Mouse (Mus musculus) cerebellum, adult 9-11 months (tissue): ENCODE data around the gene Cdk18.
A peak's percentile ranks its signal among the peaks of the same experiment; 100 is the strongest.

Source experiments
- DNase-seq: peaks from one replicate; pipeline ENCODE4 v3.0.0; 2022

Gene Cdk18

DNA sequence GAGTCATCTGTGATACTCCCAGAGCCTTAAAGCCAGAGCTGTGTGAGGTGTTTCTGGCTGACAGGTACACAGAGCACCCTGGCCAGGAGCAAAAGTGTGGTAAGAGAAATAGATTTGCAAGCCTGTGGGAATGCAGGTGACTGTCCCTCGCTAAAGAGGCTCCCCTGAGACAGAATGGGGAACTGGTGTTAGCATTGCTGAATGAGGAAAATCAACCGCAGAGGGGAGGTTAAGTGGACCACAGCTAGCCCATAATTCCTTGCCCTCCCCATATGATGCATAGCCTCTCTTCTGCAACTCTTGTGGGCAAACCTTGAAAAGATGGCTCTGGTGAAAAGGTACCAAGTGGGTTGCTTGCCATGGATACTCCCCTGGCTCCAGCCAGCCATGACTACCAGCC lies 9.9 kb upstream of the Cdk18 start:
- no peak for DNase-seq

DNA sequence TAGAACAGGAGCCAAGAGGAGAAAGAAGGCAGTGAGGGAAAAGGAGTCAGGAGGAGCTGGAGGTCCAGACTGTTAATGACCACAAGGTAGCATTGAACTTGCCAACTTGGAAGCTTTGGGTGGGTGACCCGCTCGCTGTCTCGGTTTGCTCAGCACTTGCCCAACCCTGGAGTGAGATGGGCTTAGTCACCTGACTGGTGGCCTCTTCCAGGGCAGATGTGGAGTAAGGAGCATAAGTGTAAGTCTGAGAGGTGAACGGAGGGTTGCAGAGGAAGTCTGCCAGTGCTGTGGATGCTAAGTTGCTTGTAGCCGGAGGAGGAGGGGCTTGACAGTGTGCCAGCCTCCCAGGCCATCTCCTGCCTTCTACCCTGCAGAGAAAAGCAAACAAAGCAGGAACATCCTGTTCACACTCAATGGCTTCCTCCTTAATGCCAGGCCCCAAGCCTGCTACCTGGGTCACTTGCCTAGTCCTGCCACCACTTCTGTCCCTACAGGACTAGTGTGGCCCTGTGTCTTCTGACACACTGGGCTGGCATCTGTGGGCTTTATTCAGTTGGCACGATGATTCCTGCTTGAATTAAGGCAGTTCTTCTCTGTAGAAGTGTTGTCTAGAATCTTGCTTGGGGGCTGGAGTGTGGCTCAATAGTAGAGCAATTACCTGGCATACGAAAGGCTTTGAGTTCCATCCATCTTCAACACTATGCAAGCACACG lies 6.6 kb upstream of the Cdk18 start:
- DNase-seq, result no peak

DNA sequence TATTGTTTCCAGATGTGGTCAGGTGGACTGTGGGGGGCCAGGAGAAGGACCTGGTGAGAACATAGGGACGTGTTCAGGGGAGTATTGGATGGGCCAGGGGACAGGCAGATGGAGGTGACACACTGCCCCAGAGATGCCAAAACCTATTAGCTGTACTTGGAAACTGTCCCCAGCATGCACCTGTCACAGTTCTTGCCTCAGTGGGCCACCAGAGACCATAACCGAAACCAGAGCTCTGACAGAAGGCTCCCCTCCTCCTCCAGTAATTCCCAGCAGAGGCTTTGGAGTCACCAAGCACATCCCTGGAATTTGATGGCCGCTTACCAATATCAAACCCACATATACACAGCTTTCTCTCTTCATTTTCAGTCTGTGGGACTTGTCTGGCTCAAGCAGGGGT lies 5.4 kb upstream of the Cdk18 start:
- no peak for DNase-seq

DNA sequence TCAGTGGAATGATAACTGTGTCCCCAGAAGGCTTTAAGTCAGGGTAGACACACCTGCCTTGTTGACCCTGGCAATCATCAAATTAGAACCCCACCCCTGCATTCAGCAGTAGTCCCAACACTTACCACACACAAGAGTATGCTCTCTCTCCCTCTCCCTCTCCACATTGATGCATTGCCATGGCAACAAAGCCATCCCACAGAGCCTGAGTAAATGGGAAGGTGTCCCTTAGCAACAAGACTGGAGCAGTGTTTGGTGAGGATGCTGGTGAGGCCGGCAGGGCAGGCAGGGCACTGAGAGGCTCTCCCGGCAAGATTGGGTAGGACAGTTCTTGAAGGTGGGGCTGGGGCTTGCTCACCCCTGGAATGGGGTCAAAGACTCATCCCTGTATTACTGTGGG lies 4.7 kb upstream of the Cdk18 start:
- DNase-seq, result no peak

DNA sequence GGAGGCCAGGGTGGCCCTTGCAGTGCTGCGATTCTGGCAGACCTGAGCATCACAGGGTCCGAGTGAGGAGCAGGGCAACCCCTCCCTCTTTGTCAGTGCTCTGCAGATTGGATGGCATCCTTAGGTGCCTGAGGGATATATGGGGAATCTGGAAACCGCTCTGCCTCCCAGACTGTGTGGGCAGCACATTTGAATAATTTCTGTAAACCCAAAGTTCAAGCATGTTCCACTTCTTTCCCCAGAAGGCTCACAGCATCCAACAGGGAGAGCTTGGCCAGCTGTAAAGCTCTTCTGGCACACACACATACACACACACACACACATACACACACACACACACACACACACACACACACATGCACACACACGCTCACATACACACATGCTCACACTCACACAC lies 4.2 kb upstream of the Cdk18 start:
- DNase-seq, result no peak

DNA sequence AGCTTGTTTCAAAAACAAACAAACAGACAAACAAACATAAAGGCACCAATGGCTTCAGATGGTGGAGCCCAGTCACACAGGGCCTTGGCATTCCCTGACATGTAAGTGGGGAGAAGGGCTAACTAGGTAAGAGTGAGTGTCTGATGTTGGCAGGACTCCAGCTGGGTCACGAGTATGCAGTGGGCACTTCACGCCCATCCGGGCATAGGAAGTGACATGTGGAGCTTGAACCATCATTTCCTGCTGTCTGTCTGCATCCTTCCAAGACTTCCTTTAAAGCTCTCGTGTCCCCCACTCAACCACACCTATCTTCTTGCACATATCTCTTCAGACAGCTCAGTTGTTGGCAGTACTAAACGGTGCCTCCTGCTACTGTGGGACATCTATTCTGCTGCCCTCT lies 3.6 kb upstream of the Cdk18 start:
- no peak for DNase-seq

DNA sequence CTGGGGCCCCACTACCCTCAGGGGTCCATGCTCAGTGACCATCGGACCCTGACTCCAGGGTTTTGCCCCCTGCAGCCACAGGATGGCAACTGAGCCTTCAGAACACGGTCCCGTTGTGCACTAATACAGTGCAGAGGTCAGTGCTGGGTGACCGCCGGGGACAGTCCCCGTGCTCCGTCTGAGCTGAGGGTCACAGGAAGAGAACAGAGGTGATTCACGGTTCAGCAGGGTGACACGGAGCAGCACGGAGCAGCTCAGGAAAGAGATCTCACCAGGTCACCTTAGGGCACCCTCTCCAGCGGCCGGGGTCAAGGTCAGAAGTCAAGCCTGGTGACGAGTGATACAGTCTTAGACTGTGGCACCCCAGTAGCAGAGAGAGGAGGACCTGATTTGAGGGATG lies 2.3 kb upstream of the Cdk18 start:
- DNase-seq, result no peak

DNA sequence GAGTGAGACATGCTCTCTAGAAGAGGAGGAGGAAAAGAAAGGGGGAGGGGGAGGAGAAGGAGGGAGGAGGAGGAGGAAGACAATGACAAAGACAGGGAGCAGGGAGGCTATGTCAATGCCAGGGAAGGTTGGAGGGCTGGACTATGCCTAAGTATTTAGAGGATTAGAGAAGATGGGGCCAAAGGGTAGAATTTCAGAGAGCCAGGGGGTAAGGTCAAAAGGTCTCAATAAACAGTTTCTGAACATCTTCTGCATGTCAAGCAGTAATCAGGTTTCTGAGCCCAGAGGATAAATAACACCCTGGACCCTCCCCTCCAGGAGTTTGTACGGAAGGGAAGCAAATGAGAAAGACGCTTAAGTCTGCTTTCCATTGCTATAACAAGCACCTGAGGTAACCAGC lies 1.7 kb upstream of the Cdk18 start:
- no peak for DNase-seq

DNA sequence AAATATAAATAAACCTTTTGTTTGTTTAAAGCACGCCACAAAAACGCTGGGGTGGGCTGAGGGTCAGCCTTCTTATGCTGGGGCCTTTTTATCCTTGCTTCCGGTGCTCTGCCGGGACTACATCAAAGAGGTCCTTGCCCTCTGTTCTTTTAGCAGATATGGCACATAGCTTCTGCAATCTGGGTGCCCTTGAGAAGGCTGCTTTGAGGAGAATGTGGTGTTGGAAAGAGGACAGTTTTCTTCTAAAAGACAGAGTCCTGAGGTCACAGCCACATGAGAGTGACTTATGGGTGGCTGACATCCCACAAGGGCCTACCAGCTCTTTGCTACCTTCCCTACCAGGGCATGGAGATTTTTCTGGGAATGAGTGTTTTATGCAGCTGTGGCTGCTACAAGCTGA lies 1.1 kb upstream of the Cdk18 start:
- DNase-seq, result no peak

DNA sequence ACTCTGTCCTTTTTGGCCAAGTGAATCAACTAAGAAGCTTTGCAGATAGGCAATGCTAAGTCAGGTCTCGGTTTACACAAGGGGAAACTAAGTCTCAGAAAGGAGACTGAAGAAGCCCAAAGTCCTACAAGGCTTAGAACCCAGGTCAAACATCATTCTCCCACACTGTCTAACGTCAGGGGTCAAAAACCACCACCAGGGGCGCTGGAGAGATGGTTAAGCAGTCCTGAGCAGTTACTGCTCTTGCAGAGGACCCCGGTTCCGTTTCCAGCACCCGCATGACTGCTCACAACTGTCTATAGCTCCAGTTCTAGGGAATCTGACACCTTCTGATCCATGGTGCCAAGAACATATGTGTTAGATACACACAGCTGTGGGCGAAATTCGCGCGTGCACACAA lies 687 bp upstream of the Cdk18 start:
- no peak for DNase-seq

DNA sequence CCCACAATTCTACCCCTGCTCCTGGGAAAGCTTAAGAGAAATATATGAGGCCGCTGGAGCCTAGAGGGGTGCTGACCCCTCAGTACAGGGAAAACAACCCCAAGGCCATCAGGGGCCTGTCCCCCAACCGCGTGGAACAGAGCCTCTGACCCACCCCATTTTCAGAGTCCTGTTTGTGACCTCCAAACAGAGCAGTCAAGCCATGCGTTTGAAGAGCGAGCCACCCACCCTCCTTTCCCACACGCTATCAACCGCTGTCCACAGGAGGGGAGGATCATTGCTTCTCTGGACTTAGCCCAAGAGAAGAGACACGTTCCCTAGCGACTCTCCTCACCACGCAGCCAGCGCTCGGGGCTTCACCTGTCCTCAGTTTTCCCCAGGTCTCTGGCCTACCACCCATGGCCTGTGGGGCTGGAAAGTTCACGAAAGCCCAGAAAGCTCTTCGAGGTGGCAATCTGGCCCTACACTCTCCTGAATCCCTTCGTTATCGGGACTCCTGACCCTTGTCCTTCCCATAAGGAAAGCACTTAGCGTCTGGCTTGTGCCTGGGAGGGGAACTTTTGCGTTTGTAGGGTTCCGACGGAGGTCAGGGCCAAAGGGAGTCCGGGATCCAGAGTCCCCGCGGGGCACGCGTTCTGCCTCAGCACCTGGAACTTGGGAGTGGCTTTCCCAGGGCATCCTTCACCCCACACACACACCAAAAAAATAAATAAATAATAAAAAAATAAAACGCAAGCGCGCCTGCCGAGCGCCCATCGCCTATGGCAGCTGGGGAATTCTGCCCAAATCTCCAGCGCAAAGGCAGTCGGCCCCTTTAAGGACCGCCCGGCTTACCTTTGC lies 688 bp downstream of the Cdk18 start:
- no peak for DNase-seq

DNA sequence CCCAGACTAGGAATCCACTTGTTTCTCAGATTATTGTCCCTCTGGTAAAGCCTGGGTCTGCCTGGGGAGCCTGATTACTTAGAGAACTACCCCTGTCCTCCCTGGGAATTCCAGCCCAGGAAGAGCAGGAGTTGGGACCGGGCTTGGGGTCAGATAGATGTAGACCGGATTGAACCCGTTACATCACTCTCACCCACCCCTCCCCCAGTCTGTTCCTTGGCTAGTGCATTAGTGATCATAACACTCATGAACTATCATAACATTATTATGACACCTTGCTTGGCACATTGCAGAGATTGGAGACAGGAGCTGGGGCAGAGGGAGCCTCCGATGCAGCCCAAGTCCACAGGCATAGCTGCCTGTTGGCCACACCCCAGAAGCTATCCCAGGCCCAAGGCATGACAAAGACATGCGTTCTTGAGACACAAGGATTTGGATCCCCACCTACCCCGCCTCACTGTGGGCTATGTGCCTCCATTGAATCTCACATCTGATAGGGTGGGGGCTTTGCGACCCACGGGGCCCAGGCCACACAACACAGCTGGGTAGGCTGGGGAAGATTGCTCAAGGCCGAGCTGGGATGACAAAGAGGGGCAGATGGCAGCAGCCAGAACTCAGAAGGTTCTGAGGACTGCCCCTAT lies 1.4 kb downstream of the Cdk18 start:
- DNase-seq, result no peak

DNA sequence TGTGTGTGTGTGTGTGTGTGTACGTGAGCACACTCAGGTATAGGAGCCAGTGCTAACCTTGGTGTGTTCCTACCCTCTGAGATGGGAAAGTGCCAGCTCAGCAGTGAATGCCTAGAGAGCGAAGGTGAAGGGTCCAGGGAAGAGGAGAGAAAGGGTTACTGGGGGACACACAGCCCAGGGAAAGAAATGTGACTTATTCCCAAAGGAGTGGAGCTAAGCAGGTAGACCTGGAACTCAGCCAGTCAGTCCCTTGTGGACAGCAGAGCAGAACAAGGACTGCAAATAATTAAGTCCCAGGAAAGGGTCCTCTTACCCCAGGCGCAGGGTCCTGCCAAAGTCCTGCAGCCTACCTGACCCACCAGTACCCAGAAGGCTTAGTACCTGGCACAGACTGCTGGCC lies 2.6 kb downstream of the Cdk18 start:
- no peak for DNase-seq

DNA sequence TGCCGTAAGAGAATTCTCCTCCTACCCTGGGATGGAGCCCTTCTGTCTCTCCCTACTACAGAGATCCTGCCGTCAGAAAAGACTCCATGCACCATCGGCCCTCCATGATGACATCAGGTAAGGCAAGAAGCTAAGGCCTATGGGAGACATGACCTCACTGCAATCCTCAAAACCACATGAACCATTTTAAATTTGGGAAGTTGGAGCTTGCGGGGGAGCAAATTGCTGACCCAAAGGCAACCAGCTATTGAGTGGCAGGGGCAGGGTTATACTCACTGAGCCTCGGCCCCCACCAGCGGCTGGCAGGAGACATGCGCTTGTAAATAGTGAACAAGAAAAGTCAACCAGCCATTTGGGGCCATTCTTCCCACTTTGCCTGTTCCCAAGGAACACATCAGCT lies 3.9 kb downstream of the Cdk18 start:
- DNase-seq, result no peak

DNA sequence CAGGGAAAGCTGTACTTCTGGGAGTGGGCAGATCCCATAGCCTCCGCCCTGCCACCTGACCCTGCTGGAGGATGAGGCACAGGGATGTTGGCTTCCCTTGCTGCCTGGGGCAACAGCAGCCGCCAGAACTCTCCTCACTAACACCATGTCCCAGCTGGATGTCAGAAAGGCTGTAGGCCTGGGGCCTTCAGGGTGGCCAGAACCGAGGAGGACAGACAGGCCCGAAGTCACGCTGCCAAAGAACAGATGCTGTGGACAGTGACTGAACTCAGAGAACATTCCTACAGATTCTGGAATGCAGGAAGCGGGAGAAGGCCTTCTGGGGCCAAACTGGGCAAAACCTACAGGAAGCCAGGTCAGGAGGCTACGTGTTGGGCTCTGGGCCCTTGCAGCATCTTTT lies 11.2 kb downstream of the Cdk18 start:
- no peak for DNase-seq

DNA sequence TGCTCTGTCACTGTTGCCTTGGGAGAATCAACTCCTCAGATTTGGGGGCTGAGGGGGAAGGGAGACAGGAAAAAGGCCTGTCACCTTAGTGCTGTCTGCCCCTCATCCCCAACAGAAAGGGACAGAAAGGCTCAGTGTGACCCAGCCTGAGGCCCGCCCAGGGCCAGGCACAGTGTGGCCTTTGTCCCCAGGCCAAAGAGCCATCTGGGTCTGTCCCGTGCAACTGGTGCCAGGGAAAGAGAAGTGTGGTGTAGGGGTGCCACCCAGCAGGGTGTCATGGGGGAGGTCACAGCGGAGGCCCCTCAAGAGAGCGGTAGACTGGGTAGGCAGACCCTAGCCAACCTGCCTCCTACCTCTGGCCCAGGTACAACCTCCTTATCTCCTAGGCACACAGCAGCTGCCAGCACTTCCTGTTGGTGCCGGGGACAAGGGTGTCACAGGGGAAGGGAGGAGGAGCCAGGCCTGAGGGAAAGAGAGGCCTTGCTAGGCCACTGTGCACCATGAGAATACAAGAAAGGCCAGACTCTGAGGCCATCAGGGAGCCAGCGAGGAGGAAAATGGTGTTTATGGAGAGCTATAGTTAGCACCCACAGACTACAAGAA lies 13.6 kb downstream of the Cdk18 start:
- no peak for DNase-seq

DNA sequence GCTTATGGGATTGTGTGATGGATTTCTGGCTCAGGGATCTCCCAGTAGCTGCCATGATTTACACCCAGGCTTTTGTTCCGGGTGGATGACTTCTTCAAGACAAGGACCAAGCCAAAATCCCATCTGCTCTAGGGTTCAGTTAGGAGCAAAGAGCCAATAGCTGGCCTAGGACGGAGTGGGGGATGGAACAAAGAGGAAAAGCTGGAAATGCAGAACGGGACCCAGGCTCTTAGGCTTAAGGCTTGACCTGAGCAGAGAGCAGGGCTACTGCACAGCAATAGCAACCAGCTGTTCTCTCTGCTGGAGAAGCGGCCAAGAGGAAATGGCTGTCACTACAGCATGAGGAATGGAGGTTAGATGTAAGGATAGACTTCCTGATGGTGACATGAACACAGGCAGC lies 14.2 kb downstream of the Cdk18 start:
- no peak for DNase-seq

DNA sequence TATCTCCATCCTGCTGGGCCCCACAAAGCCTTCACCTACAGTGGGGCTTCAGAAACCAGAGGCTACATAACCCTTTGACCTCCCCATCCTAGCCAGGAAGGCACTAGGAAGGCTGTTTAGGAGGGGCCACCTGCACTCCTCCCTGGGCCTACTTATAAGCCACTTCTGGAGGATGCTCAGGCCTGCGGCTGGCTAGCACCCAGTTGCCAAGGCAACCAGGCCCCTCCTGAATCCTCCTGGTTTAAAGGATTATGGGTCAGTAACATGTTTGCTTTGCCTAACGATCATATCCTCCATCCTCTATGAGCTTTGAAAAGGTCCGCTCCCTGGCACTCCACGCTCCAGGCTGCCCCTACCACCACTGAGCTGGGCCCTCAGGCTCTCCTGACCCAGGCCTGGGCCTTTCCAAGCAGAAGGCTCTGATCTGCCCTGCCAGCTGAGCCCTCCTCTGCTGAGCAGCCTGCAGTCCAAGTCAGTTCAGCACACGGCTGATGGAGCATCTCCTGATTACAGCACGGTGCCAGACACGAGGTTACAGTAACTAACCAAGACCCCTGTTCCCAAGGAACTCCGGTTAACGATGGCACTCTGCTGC lies 16.0 kb downstream of the Cdk18 start:
- no peak for DNase-seq

DNA sequence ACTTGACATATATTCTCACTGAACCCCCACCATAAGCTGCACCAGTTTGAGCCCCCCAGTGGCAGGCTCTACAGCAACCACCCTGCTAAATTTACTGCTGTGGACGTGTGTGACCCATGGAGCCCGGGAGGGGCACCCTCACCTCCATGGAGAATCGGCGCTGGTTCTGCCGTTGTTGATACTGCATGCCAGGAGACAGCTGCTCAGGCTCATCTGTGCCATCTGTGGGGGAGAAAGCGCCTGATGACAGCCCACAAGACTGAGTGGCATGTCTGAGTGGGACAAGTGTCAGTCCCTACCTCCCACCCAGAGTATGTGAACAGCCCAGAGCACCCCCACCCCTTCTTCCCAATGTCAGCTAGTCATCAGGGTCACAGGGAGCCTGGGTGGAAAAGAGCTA lies 17.6 kb downstream of the Cdk18 start:
- no peak for DNase-seq

DNA sequence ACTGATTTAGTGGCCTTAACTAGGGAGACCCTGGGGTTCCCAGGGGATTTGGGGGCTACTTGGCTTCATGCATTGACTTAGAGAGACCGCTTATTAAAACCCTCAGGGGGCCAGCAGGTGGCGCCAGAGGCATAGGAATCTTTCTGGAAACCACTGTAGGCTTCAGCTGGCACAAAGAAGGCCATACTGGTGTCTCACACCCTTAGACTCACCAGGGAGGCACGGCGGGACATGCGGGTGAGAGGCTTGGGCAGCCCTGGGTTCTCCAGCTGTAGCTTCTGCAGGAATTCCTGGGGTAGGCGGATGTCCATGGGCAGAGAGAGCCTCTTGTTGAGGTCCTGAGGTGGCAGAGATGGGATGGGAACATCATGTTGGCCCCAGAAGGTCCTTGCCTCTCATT lies 18.2 kb downstream of the Cdk18 start:
- peak; percentile 78 for DNase-seq

DNA sequence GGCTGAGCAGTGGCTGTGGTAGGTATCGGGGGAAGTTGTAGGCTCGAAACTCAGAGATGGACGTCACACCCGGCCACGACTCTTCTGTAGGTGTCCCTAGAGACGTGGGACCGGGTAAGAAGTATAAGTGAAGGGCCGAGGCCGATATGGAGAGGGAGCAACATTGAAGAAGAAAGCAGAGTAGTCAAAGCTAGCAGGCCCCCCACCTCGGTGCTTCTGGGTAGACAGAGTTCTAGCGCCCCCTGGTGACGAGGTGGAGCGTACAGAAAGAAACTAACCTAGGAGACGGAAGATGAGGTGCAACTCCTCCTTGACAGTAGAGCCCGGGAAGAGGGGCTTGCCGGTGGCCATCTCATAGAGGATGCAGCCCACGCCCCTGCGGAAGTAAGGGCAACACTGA lies 22.9 kb downstream of the Cdk18 start:
- peak; percentile 79 for DNase-seq

DNA sequence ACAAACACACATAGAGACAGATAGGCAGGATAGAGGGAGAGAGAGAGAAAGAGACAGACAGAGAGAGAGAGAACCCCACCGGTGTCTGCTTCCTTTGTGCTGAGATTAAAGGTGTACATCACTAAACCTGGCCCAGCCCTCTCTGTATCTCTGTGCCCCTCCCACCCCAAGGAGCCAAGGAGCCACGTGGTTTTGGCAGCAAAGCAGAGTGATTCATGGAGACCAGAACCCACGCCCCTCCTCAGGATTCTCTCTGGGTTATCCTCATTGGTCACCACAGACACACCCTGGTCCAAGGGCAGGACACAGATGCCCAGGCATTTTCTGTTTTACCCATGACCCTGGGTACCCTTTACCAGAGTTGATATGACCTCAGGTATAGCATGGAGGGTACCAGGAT lies 26.4 kb downstream of the Cdk18 start:
- DNase-seq, result no peak

DNA sequence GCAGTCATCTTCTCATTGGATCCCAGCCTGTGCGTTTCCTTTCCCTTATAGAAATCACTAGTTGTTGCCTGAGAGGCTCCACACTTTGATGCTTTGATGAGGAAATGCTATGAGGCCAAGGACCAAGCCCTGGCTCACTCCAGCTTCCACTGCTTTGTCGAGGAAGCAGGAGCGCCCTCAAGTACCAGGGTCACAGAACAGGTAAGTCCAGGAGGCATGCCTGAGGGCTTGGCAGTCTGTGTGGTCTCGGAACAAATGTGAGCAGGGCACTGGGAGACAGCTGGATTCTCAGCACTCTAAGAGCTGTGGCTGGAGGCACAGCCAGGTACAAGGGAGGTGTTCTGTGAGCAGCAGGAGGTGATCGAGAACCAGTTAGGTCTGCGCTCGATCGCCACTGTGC lies 27.1 kb downstream of the Cdk18 start:
- DNase-seq, result no peak
